Mouse (Mus musculus) forebrain, embryonic 14.5 days (tissue): ENCODE results near the gene Pip4k2b. TPM values are rescaled to one million over a fixed set of nuclear protein-coding genes. Genes with fewer than 3 reads are reported as not detected.

Experiments used
- ATAC-seq: fragments of 200-750 bp; cut with Nextera tagmentation; 2 replicates; pipeline ENCODE4 v1.8.0; 2017; ENCODE audit warnings: mild to moderate bottlenecking, moderate library complexity
- DNase-seq: peaks from one replicate; pipeline ENCODE4 v3.0.0-alpha.2; 2015; ENCODE audit warnings: low spot score
- H3K27ac ChIP-seq: fragments of 300-500 bp; sonication (generic); 2 replicates; pipeline ENCODE4 v1.5.1; 2014; ENCODE audit warnings: low read depth, mild to moderate bottlenecking, control low read depth, low read length, moderate library complexity
- H3K27me3 ChIP-seq: fragments of 300-500 bp; sonication (generic); replicated peaks from 2 replicates; pipeline ENCODE4 v1.6.1; 2014; ENCODE audit warnings: low read length, control low read depth, mixed read lengths; ENCODE audit not compliant: control insufficient read depth, insufficient read depth
- H3K36me3 ChIP-seq: fragments of 300-500 bp; sonication (generic); 2 replicates; pipeline ENCODE4 v1.6.1; 2014; ENCODE audit warnings: low read length, control low read depth; ENCODE audit not compliant: control insufficient read depth, insufficient read depth
- H3K4me1 ChIP-seq: fragments of 300-500 bp; sonication (generic); 2 replicates; pipeline ENCODE4 v1.6.1; 2014; ENCODE audit warnings: antibody characterized with exemption, low read length, control low read depth; ENCODE audit not compliant: control insufficient read depth, insufficient read depth
- H3K4me2 ChIP-seq: fragments of 300-500 bp; sonication (generic); 2 replicates; pipeline ENCODE4 v1.6.1; 2014; ENCODE audit warnings: mild to moderate bottlenecking, control low read depth, low read length
- H3K4me3 ChIP-seq: fragments of 300-500 bp; sonication (generic); 2 replicates; pipeline ENCODE4 v1.5.1; 2014; ENCODE audit warnings: low read depth, low read length, control low read depth
- H3K9ac ChIP-seq: fragments of 300-500 bp; sonication (generic); 2 replicates; pipeline ENCODE4 v1.6.1; 2014; ENCODE audit warnings: mild to moderate bottlenecking, low read length, control low read depth, moderate library complexity
- H3K9me3 ChIP-seq: fragments of 300-500 bp; sonication (generic); replicated peaks from 2 replicates; pipeline ENCODE4 v1.6.1; 2016; ENCODE audit warnings: low read length, control low read depth, mixed read lengths; ENCODE audit not compliant: control insufficient read depth
- WGBS: fragments of 180-500 bp; shearing (Covaris S2); extraction: QIAGEN DNeasy Blood & Tissue Kit; methylation state at CpG from one replicate; pipeline ENCODE4 v1.1.7; 2014; 5-methylcytosine and 5-hydroxymethylcytosine counted together
- polyA plus RNA-seq: library from polyadenylated mRNA; unstranded; fragments of >200 nt; fragmentation: Nextera tagmentation; extraction: Ambion mirVana; gene quantifications from 2 replicates; pipeline ENCODE4 v1.2.1, GENCODE M21; 2014

The Pip4k2b gene
- polyA plus RNA-seq, 1 experiment from 2014 or later = 6.9 TPM

DNA sequence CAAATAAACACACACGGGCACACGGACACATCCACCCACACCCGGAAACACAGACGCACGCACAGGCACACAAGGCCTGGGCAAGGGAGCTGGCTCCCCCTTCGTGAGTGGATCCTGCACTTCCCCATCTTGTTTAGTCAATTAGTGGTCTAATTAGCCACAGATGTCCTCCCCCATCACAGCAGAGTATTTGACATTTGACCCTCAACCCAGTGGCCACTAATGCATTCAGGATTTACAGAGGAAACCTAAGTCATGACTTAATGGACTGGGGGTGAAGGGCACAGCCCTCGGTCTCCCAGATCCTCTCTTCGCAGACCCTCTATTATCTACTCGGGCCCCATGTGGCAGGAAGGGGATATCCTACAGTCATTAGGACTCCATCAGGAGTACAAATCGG is 10.8 kb downstream of the Pip4k2b start:
- ATAC-seq = no peak
- DNase-seq = no peak
- H3K4me1 ChIP-seq = peaks cover 2% of the 10 kb centered on the region; the same call in 1 of the 2 replicates
- no peak overlapping the region for H3K9ac ChIP-seq
- no peak overlapping the region for H3K4me3 ChIP-seq
- 37% methylated on average over 10 of the region's 10 CpGs for WGBS
- no peaks in the 10 kb centered on the region for H3K9me3 ChIP-seq
- no peaks in the 10 kb centered on the region for H3K27me3 ChIP-seq
- no peak overlapping the region for H3K4me2 ChIP-seq
- H3K27ac ChIP-seq = no peak overlapping the region
- H3K36me3 ChIP-seq = peaks cover 32% of the 10 kb centered on the region

DNA sequence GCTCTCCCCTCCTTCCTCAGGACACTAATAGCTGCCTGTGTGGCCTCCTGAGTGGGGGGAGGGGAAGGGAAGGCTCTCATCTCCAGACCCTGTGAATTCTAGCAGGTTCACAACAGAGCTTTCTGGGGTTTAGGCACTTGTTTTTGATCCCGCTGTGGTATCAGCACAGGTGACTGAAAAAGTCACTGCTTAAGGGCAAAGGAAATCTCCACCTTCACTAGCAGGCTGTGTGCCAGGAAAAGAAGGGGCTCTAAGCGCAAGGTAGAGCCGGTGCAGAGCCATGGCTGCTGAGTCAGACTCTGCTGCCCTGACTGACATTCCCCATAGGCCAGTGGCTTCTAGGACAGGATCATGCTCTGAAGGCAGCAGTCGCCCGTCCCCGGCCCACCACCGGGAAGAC is 15.8 kb downstream of the Pip4k2b start:
- Histone ChIP-seq H3K36me3 (peaks cover 77% of the 10 kb centered on the region), H3K4me2 (no peak overlapping the region), H3K27me3 (no peaks in the 10 kb centered on the region), H3K9ac (no peak overlapping the region), H3K27ac (no peak overlapping the region), H3K4me3 (no peak overlapping the region), H3K9me3 (no peaks in the 10 kb centered on the region), H3K4me1 (peaks cover under 1% of the 10 kb centered on the region; the same call in 1 of the 2 replicates)
- DNase-seq = no peak
- ATAC-seq = no peak
- WGBS = 88% methylated on average over 7 of the region's 7 CpGs

DNA sequence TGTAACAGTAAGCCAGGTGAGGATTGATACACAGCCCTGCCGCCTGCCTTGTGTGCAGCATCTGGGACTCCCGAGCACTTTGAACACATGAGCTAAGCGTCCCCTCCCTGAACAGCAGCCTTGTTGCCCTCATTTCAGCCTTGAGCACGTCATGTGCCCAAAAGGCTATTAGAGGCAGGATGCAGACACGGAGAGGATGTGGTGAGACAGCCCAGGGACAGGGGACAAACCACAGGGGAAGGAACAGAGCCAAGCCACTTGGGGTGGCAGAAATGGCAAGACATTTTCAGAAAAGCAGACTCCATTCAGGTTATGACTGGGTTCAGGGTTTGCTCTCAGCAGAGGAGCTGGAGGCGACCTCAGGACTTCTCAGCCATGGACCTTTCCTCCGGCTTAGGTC is 16.2 kb downstream of the Pip4k2b start:
- DNase-seq = no peak
- peaks cover 81% of the 10 kb centered on the region for H3K36me3 ChIP-seq

DNA sequence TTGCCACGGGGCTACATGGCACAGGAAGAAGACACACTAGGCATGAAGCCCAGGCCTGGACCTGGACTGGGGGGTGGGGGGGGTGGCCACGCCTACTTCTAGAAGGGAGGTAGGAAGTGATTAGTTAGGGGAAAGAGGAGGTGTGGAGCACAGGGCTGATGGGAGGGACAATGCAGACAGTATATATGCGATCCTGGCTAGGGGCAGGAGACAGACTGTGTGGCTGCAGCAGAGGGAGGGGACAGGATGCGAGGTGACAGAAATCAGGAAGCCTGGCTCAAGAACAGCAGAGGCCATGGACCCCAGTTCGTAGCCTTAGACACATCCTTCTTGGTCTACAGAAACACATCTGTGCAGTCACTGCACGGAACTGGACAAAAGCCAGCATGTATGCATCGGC is 20.8 kb downstream of the Pip4k2b start:
- Histone ChIP-seq H3K36me3 (peaks cover 95% of the 10 kb centered on the region), H3K4me1 (no peaks in the 10 kb centered on the region), H3K27ac (no peak overlapping the region), H3K9me3 (no peaks in the 10 kb centered on the region), H3K4me3 (no peak overlapping the region), H3K9ac (no peak overlapping the region), H3K27me3 (no peaks in the 10 kb centered on the region), H3K4me2 (no peak overlapping the region)
- ATAC-seq = no peak
- 91% methylated on average over 7 of the region's 7 CpGs for WGBS
- no peak for DNase-seq

More for the DNA sequence above, 16.2 kb downstream of the Pip4k2b start:
- Histone ChIP-seq H3K4me1 (no peaks in the 10 kb centered on the region), H3K4me3 (no peak overlapping the region), H3K9me3 (no peaks in the 10 kb centered on the region), H3K27ac (no peak overlapping the region), H3K27me3 (no peaks in the 10 kb centered on the region), H3K9ac (no peak overlapping the region), H3K4me2 (no peak overlapping the region)
- ATAC-seq = no peak
- 87% methylated on average over 7 of the region's 7 CpGs for WGBS

DNA sequence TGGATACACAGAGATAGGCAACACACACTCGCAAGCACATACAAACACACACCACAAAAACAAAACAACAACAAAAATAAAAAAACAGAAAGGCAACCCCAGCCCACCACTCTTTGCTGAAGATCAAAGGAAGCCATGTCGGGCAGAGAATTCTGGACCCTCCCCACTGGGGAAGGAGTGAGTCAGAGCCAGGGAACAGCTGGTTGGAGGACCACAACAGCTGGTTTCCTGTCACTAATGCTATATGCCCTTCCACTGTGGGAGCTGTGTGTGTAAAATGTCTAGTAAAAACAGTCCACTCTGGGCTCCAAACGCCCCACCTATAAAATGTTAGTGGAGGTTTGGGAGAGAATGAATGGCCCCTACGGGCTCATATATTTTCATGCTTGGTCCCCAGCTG is 23.2 kb downstream of the Pip4k2b start:
- Histone ChIP-seq H3K4me2 (no peak overlapping the region), H3K4me1 (no peaks in the 10 kb centered on the region), H3K4me3 (no peak overlapping the region), H3K9ac (no peak overlapping the region), H3K27me3 (no peaks in the 10 kb centered on the region), H3K9me3 (no peaks in the 10 kb centered on the region), H3K36me3 (peaks cover 92% of the 10 kb centered on the region), H3K27ac (no peak overlapping the region)
- WGBS = 92% methylated on average over 4 of the region's 4 CpGs
- DNase-seq = no peak
- no peak for ATAC-seq

DNA sequence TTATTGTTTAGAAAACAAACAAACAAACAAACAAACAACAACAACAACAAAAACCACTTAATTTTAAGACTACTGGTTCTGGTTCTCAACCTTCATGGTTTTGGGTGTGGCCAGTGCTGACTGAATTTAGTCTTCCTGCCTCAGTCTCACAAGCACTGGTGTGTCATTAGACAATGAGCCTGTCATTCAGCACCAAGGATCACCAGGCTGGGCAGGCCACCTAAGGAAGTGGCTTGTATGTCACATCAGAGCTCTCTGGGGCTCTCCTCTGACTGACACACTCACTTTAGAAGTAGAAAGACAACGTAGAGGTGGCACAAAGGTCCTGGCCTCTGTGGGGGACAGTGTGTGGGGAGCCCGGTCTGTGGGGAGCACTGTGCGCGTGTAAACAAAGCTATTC is 25.5 kb downstream of the Pip4k2b start:
- no peak for DNase-seq
- 87% methylated on average over 4 of the region's 4 CpGs for WGBS

DNA sequence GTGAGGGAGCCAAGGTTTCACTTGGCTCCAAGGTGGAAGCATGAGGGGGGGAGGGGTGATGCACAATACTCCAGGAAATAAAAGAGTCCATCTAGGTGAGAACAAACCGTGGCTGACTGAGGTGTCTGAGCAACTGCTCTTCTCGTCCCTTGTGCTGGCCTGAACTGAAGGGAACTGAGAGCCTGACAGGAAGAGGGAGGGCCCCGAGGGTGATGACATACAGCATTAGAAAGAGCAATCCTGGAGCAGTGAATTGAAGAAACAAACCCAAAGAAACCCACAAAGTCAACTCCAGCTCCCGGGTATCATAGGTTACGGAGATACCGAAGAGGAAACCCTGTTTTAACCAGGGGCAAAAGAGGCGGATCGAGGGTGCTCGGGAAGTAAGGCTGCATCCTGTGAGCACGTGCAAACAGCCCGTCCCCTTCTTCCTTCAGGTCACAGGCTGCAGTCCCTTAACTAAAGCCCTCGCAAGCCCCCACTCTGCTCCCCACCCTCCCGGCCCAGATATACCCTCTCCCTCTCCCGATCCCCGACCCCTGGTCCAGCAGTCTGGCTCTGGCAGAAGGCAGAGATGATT is 26.1 kb downstream of the Pip4k2b start:
- no peak overlapping the region for H3K4me2 ChIP-seq
- DNase-seq (no peak), ATAC-seq (no peak)
- no peak overlapping the region for H3K4me3 ChIP-seq
- no peak overlapping the region for H3K27ac ChIP-seq
- no peaks in the 10 kb centered on the region for H3K27me3 ChIP-seq
- H3K9ac ChIP-seq = no peak overlapping the region
- WGBS = 87% methylated on average over 15 of the region's 15 CpGs
- peaks cover 86% of the 10 kb centered on the region for H3K36me3 ChIP-seq
- H3K4me1 ChIP-seq = no peaks in the 10 kb centered on the region
- no peaks in the 10 kb centered on the region for H3K9me3 ChIP-seq

More for the DNA sequence above, 25.5 kb downstream of the Pip4k2b start:
- no peaks in the 10 kb centered on the region for H3K27me3 ChIP-seq
- H3K9me3 ChIP-seq = no peaks in the 10 kb centered on the region
- H3K9ac ChIP-seq = no peak overlapping the region
- no peak overlapping the region for H3K4me3 ChIP-seq
- no peak overlapping the region for H3K4me2 ChIP-seq
- no peaks in the 10 kb centered on the region for H3K4me1 ChIP-seq
- H3K36me3 ChIP-seq = peaks cover 86% of the 10 kb centered on the region
- no peak overlapping the region for H3K27ac ChIP-seq
- ATAC-seq = no peak

DNA sequence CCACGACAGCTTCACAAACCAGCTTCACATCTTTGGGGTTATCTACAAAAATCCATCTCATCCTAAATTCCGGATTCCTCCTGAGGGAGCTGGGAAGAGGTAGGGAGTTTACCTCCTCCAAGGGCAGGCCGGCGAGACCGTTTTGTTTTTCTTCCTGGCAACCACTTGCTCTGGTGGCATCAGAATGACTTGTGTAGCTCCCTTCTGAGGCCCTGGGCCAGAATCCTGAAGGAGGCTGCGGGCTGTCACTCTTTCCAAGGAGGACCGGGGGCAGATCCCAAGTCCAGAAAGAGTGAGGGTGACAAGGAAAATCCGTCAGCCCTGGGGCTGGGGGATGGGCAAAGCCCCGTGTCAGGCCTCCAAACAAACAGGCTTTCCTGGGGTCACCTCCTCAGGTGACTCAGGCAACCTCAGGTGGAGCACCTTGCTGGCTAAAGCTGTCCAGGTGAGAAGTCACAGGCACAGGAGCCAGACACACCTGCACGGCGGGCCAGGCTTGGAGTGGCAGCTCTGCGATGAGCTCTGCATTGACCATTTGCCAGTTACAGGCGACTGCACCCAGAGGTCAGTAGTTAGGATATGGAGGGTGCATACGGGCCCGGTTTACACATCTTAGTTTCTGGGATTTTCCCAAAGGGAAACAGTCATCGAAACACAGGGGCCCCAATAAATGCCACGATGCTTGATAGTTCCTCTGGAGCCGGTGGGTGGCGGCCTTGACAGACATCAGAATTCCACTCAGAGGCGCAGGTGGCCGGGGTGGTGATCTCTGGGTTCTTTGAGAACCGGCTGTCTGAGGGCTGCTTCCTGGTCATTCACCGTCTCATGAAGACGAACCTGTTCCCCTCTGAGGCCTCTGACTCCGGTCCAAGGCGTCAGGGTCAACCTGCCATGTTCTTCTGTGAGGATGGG is 26.9 kb downstream of the Pip4k2b start:
- Histone ChIP-seq H3K4me2 (no peak overlapping the region), H3K27me3 (no peaks in the 10 kb centered on the region), H3K36me3 (peaks cover 86% of the 10 kb centered on the region), H3K9ac (no peak overlapping the region), H3K27ac (no peak overlapping the region), H3K4me3 (no peak overlapping the region), H3K4me1 (no peaks in the 10 kb centered on the region), H3K9me3 (no peaks in the 10 kb centered on the region)
- 93% methylated on average over 26 of the region's 26 CpGs for WGBS
- ATAC-seq = no peak
- DNase-seq = no peak

DNA sequence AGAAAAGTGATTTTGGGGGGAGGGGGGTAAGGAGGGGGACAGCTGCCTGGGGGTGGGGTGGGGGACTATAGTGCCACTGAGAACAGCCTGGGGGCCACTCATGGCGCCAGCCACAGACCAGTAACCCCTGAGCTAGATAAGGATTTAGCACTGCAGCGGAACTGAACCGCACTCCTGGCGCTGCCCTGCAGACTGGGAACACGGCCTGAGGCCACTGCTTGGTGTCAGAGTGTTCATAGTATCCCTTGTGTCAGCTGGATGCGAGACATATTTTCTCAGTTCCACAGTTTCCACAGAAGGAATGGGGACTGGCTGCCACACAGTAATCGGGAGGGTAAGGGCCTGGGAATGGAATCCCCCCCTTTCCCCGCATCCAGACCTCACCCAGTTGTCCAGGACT is 28.5 kb downstream of the Pip4k2b start:
- no peaks in the 10 kb centered on the region for H3K4me1 ChIP-seq
- WGBS = 90% methylated on average over 8 of the region's 8 CpGs
- no peaks in the 10 kb centered on the region for H3K9me3 ChIP-seq
- H3K4me2 ChIP-seq = no peak overlapping the region
- no peak for DNase-seq
- no peak for ATAC-seq
- H3K9ac ChIP-seq = no peak overlapping the region
- H3K27me3 ChIP-seq = no peaks in the 10 kb centered on the region
- H3K4me3 ChIP-seq = no peak overlapping the region
- H3K27ac ChIP-seq = no peak overlapping the region
- peaks cover 86% of the 10 kb centered on the region for H3K36me3 ChIP-seq
